Mouse (Mus musculus): ENCODE data around the gene Krtap29-1. TPM values are rescaled to one million over a fixed set of nuclear protein-coding genes. Genes with fewer than 3 reads are reported as not detected.

Krtap29-1 gene
- total and polyA plus RNA-seq, 3 experiments, result not detected

- no peak for ATAC-seq (ENCODE audit: extremely low read depth, insufficient number of reproducible peaks, low FRiP score, poor library complexity, severe bottlenecking)
- no peaks in the 10 kb centered on the region; the same call in 1 of the 2 replicates for H3K4me1 ChIP-seq (ENCODE audit: insufficient read depth, low read depth, low read length)
- no peak for TF ChIP-seq GATA2 (IDR thresholded peaks at IDR 0.05; ENCODE audit: borderline replicate concordance, low read depth, low read length)
- TF ChIP-seq CTCF (IDR thresholded peaks at IDR 0.05; ENCODE audit: low read depth, low read length), result no peak
- TF ChIP-seq TAL1 (conservative IDR thresholded peaks at IDR 0.05; ENCODE audit: low read depth, low read length), result no peak
- TF ChIP-seq GATA1 (IDR thresholded peaks at IDR 0.05; ENCODE audit: borderline replicate concordance, low read length), result no peak
- no peak for TF ChIP-seq POLR2AphosphoS5 (IDR thresholded peaks at IDR 0.05; ENCODE audit: insufficient replicate concordance, low read depth, low read length)
- no peaks in the 10 kb centered on the region for H3K27me3 ChIP-seq (ENCODE audit: insufficient read depth, low read length)
- peaks cover 69% of the 10 kb centered on the region for H3K9me3 ChIP-seq (replicated peaks)
- DNase-seq (ENCODE audit: low spot score), result no peak
- H3K36me3 ChIP-seq (replicated peaks), result no peaks in the 10 kb centered on the region
- peak overlapping the region; percentile 36; the same call in 1 of the 2 replicates for H3K4me3 ChIP-seq (ENCODE audit: low read depth, low read length)
Observed at GRCm38 (mm10) chr11:99985291-99986092, 6.6 kb upstream of the Krtap29-1 start.

- no peaks in the 10 kb centered on the region for H3K36me3 ChIP-seq (replicated peaks)
- TF ChIP-seq GATA1 (IDR thresholded peaks at IDR 0.05; ENCODE audit: borderline replicate concordance, low read length), result no peak
- no peak for TF ChIP-seq POLR2AphosphoS5 (IDR thresholded peaks at IDR 0.05; ENCODE audit: insufficient replicate concordance, low read depth, low read length)
- TF ChIP-seq GATA2 (IDR thresholded peaks at IDR 0.05; ENCODE audit: borderline replicate concordance, low read depth, low read length), result no peak
- TF ChIP-seq CTCF (IDR thresholded peaks at IDR 0.05; ENCODE audit: low read depth, low read length), result no peak
- no peak for TF ChIP-seq TAL1 (conservative IDR thresholded peaks at IDR 0.05; ENCODE audit: low read depth, low read length)
- no peaks in the 10 kb centered on the region; the same call in 1 of the 2 replicates for H3K4me1 ChIP-seq (ENCODE audit: insufficient read depth, low read depth, low read length)
- no peak for ATAC-seq (ENCODE audit: extremely low read depth, insufficient number of reproducible peaks, low FRiP score, poor library complexity, severe bottlenecking)
- DNase-seq (ENCODE audit: low spot score), result no peak
- peaks cover 76% of the 10 kb centered on the region for H3K9me3 ChIP-seq (replicated peaks)
- no peak overlapping the region for H3K4me3 ChIP-seq (ENCODE audit: low read depth, low read length)
- H3K27me3 ChIP-seq (ENCODE audit: insufficient read depth, low read length), result no peaks in the 10 kb centered on the region
Observed at GRCm38 (mm10) chr11:99983442-99983841, 4.6 kb upstream of the Krtap29-1 start.

GRCm38 (mm10) chr11:99982731-99983130 is 3.9 kb upstream of the Krtap29-1 start:
- Histone ChIP-seq H3K4me3 (ENCODE audit: low read depth, low read length) (no peak overlapping the region), H3K36me3 (replicated peaks) (no peaks in the 10 kb centered on the region), H3K9me3 (replicated peaks) (peaks cover 80% of the 10 kb centered on the region), H3K4me1 (ENCODE audit: insufficient read depth, low read depth, low read length) (no peaks in the 10 kb centered on the region; the same call in 1 of the 2 replicates), H3K27me3 (ENCODE audit: insufficient read depth, low read length) (no peaks in the 10 kb centered on the region)
- DNase-seq (ENCODE audit: low spot score) (no peak), ATAC-seq (ENCODE audit: extremely low read depth, insufficient number of reproducible peaks, low FRiP score, poor library complexity, severe bottlenecking) (no peak)
- TF ChIP-seq CTCF (IDR thresholded peaks at IDR 0.05; ENCODE audit: low read depth, low read length), result no peak
- no peak for TF ChIP-seq POLR2AphosphoS5 (IDR thresholded peaks at IDR 0.05; ENCODE audit: insufficient replicate concordance, low read depth, low read length)
- no peak for TF ChIP-seq TAL1 (conservative IDR thresholded peaks at IDR 0.05; ENCODE audit: low read depth, low read length)
- no peak for TF ChIP-seq GATA1 (IDR thresholded peaks at IDR 0.05; ENCODE audit: borderline replicate concordance, low read length)
- TF ChIP-seq GATA2 (IDR thresholded peaks at IDR 0.05; ENCODE audit: borderline replicate concordance, low read depth, low read length), result no peak

GRCm38 (mm10) chr11:99965961-99966360 is 12.9 kb downstream of the Krtap29-1 start:
- no peak overlapping the region for H3K4me3 ChIP-seq (ENCODE audit: low read depth, low read length)
- no peaks in the 10 kb centered on the region for H3K36me3 ChIP-seq (replicated peaks)
- DNase-seq (ENCODE audit: low spot score) (no peak), ATAC-seq (ENCODE audit: extremely low read depth, insufficient number of reproducible peaks, low FRiP score, poor library complexity, severe bottlenecking) (no peak)
- TF ChIP-seq POLR2AphosphoS5 (IDR thresholded peaks at IDR 0.05; ENCODE audit: insufficient replicate concordance, low read depth, low read length) (no peak), CTCF (IDR thresholded peaks at IDR 0.05; ENCODE audit: low read depth, low read length) (no peak), GATA2 (IDR thresholded peaks at IDR 0.05; ENCODE audit: borderline replicate concordance, low read depth, low read length) (no peak), GATA1 (IDR thresholded peaks at IDR 0.05; ENCODE audit: borderline replicate concordance, low read length) (no peak), TAL1 (conservative IDR thresholded peaks at IDR 0.05; ENCODE audit: low read depth, low read length) (no peak)
- 0 out of 2 replicates have a peak, but pooled peaks cover 2% of the 10 kb centered on the region for H3K27me3 ChIP-seq (ENCODE audit: insufficient read depth, low read length)
- peaks cover 25% of the 10 kb centered on the region for H3K9me3 ChIP-seq (replicated peaks)
- no peaks in the 10 kb centered on the region for H3K4me1 ChIP-seq (ENCODE audit: insufficient read depth, low read depth, low read length)

GRCm38 (mm10) chr11:99964213-99964612 is 14.6 kb downstream of the Krtap29-1 start:
- 0 out of 2 replicates have a peak, but pooled peaks cover 2% of the 10 kb centered on the region for H3K27me3 ChIP-seq (ENCODE audit: insufficient read depth, low read length)
- no peak overlapping the region for H3K4me3 ChIP-seq (ENCODE audit: low read depth, low read length)
- no peak for ATAC-seq (ENCODE audit: extremely low read depth, insufficient number of reproducible peaks, low FRiP score, poor library complexity, severe bottlenecking)
- no peak for DNase-seq (ENCODE audit: low spot score)
- no peaks in the 10 kb centered on the region for H3K36me3 ChIP-seq (replicated peaks)
- no peaks in the 10 kb centered on the region for H3K4me1 ChIP-seq (ENCODE audit: insufficient read depth, low read depth, low read length)
- peaks cover 29% of the 10 kb centered on the region for H3K9me3 ChIP-seq (replicated peaks)
- no peak for TF ChIP-seq CTCF (IDR thresholded peaks at IDR 0.05; ENCODE audit: low read depth, low read length)
- TF ChIP-seq GATA2 (IDR thresholded peaks at IDR 0.05; ENCODE audit: borderline replicate concordance, low read depth, low read length), result no peak
- no peak for TF ChIP-seq GATA1 (IDR thresholded peaks at IDR 0.05; ENCODE audit: borderline replicate concordance, low read length)
- TF ChIP-seq TAL1 (conservative IDR thresholded peaks at IDR 0.05; ENCODE audit: low read depth, low read length), result no peak
- TF ChIP-seq POLR2AphosphoS5 (IDR thresholded peaks at IDR 0.05; ENCODE audit: insufficient replicate concordance, low read depth, low read length), result no peak

- no peaks in the 10 kb centered on the region; the same call in 1 of the 2 replicates for H3K27me3 ChIP-seq (ENCODE audit: insufficient read depth, low read length)
- H3K4me3 ChIP-seq (ENCODE audit: low read depth, low read length), result 0 out of 2 replicates have a peak within 1 kb of the TSS, but pooled peaks have one; percentile 6
- DNase-seq (ENCODE audit: low spot score) (no peak), ATAC-seq (ENCODE audit: extremely low read depth, insufficient number of reproducible peaks, low FRiP score, poor library complexity, severe bottlenecking) (no peak)
- TF ChIP-seq GATA1 (IDR thresholded peaks at IDR 0.05; ENCODE audit: borderline replicate concordance, low read length), result no peak
- peaks cover 23% of the 10 kb centered on the region for H3K9me3 ChIP-seq (replicated peaks)
- H3K4me1 ChIP-seq (ENCODE audit: insufficient read depth, low read depth, low read length), result no peaks in the 10 kb centered on the region
- H3K36me3 ChIP-seq (replicated peaks), result no peaks in the 10 kb centered on the region
Observed at GRCm38 (mm10) chr11:99948175-99948574, 30.7 kb downstream of the Krtap29-1 start, which contains the start of gene Krtap9-5. Gene Krtap9-5, plus strand, starts transcription at chr11:99948475.

All from G1E (cell line).